Mouse (Mus musculus) olfactory bulb, adult 2 months (tissue): Measurements from ENCODE around the gene Samd4b.

Experiments used
- CTCF ChIP-seq: fragments of 200-500 bp; IDR thresholded peaks from 2 replicates; pipeline ENCODE4 v1.5.1; 2012; ENCODE audit warnings: low read depth, mild to moderate bottlenecking, low read length, moderate library complexity; ENCODE audit not compliant: insufficient read depth
- POLR2A ChIP-seq: fragments of 200-500 bp; IDR thresholded peaks from 2 replicates; pipeline ENCODE4 v1.6.1; 2012; ENCODE audit warnings: mild to moderate bottlenecking, low read depth, low read length, moderate library complexity; ENCODE audit not compliant: insufficient read depth

DNA sequence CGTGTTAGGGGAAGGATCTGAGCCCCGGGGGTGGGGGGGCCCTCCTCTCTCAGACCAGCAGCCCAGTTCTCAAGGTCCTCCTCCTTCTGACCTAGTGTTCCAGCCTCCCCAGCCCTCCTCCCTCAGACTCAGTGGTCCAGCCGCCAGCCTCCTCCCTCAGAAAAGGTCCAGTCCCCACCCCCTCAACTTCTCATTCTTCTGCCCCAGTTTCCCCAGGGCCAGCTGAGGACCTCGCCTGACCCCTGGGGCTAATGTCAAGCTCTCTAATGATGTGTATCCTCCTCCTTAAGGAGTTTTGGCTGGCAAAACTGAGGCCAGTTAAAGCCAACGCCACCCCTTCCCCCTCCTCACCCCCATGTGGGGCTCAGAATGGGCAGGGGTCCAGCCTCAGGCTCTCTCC, 50.8 kb downstream of the Samd4b start, which contains the start of gene Nccrp1:
- TF ChIP-seq CTCF: no peak
- no peak for TF ChIP-seq POLR2A
